Mouse (Mus musculus): ENCODE measurements at regions not wholly inside any gene's neighbourhood (a gene's known extent, or its start where the extent isn't known, plus 50 kb on each side); places are given as distances from the start of the nearest gene placed in this dataset.

- no peak for DNase-seq (ENCODE audit: low spot score in 2 of 2)
- intact Hi-C loops (cut with DNase I) = no loop called here
Measured at GRCm38 (mm10) chr3:115207072-115207471, 303.2 kb downstream of the Olfm3 start.

GRCm38 (mm10) chr3:115211841-115212240, 308.0 kb downstream of the Olfm3 start:
- DNase-seq (ENCODE audit: low spot score in 2 of 2) = no peak

GRCm38 (mm10) chr3:115213477-115213876, 309.6 kb downstream of the Olfm3 start:
- DNase-seq (ENCODE audit: low spot score in 2 of 2) = no peak
- intact Hi-C loops (cut with DNase I) = no loop called here

More at GRCm38 (mm10) chr3:115211841-115212240, 308.0 kb downstream of the Olfm3 start:
- intact Hi-C loops (cut with DNase I) = no loop called here

GRCm38 (mm10) chr3:115240497-115240896, 336.6 kb downstream of the Olfm3 start:
- DNase-seq (ENCODE audit: low spot score in 2 of 2) = no peak
- intact Hi-C loops (cut with DNase I) = no loop called here

- intact Hi-C loops (cut with DNase I) = no loop called here
Measured at GRCm38 (mm10) chr3:115252618-115253379, 348.9 kb downstream of the Olfm3 start.

GRCm38 (mm10) chr3:115276207-115276606, 372.3 kb downstream of the Olfm3 start:
- no peak for DNase-seq (ENCODE audit: low spot score in 2 of 2)
- intact Hi-C loops (cut with DNase I) = no loop called here

More at GRCm38 (mm10) chr3:115252618-115253379, 348.9 kb downstream of the Olfm3 start:
- DNase-seq (ENCODE audit: low spot score in 2 of 2) = peak in 1 of 2 experiments; percentile 8

GRCm38 (mm10) chr3:115281233-115281632, 377.4 kb downstream of the Olfm3 start:
- DNase-seq (ENCODE audit: low spot score in 2 of 2) = no peak
- intact Hi-C loops (cut with DNase I) = no loop called here

GRCm38 (mm10) chr3:115284487-115284886, 380.6 kb downstream of the Olfm3 start:
- DNase-seq (ENCODE audit: low spot score in 2 of 2) = no peak
- intact Hi-C loops (cut with DNase I) = no loop called here
